Mouse (Mus musculus) ovary, postnatal 10 days (tissue): ENCODE results near the gene Litaf.
"Not testable (repeated sequence)": the region's sequence is repeated elsewhere in the genome, so short reads cannot be mapped to it uniquely, and the experiment has no call there.

Source experiments
- DNase-seq: peaks from one replicate; pipeline ENCODE4 v3.0.0; 2022; ENCODE audit warnings: low spot score

Gene Litaf

GRCm38 (mm10) chr16:11022113-11022489 is 43.9 kb downstream of the Litaf start:
- DNase-seq = no peak

GRCm38 (mm10) chr16:11021403-11022112 is 44.4 kb downstream of the Litaf start:
- no peak for DNase-seq

- DNase-seq = no peak
Observed at GRCm38 (mm10) chr16:11017807-11018595, 48.0 kb downstream of the Litaf start.

- no peak for DNase-seq
Observed at GRCm38 (mm10) chr16:11016353-11016752, 49.6 kb downstream of the Litaf start.

- no peak for DNase-seq
Observed at GRCm38 (mm10) chr16:11014407-11014806, 51.5 kb downstream of the Litaf start.

- DNase-seq = not testable (repeated sequence)
Observed at GRCm38 (mm10) chr16:11013464-11014147, 52.4 kb downstream of the Litaf start.

GRCm38 (mm10) chr16:11012571-11013463 is 53.1 kb downstream of the Litaf start:
- peak; percentile 19 for DNase-seq

DNA sequence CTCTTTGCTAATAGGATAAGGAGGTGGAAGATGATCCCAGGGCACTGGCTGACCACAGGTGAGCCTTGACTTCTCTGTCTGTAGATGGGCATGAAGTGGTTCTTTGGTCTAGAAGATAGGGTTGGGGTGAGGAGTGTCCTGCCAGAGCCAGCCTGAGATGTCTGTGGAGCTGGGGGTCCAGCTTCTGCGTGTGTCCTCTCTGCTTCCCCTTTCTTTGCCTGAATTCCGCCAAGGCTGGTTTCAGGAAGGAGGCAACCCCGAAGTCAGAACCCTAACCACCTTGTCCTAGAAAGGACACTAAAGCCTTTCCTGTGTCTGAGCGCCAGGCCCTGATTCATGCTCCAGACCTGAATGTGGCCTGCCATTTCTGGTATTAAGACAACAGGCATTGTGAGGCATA is 54.0 kb downstream of the Litaf start:
- DNase-seq = no peak

- DNase-seq = no peak
Observed at GRCm38 (mm10) chr16:11011206-11011605, 54.8 kb downstream of the Litaf start.

GRCm38 (mm10) chr16:11010270-11010669 is 55.7 kb downstream of the Litaf start:
- DNase-seq = no peak

DNA sequence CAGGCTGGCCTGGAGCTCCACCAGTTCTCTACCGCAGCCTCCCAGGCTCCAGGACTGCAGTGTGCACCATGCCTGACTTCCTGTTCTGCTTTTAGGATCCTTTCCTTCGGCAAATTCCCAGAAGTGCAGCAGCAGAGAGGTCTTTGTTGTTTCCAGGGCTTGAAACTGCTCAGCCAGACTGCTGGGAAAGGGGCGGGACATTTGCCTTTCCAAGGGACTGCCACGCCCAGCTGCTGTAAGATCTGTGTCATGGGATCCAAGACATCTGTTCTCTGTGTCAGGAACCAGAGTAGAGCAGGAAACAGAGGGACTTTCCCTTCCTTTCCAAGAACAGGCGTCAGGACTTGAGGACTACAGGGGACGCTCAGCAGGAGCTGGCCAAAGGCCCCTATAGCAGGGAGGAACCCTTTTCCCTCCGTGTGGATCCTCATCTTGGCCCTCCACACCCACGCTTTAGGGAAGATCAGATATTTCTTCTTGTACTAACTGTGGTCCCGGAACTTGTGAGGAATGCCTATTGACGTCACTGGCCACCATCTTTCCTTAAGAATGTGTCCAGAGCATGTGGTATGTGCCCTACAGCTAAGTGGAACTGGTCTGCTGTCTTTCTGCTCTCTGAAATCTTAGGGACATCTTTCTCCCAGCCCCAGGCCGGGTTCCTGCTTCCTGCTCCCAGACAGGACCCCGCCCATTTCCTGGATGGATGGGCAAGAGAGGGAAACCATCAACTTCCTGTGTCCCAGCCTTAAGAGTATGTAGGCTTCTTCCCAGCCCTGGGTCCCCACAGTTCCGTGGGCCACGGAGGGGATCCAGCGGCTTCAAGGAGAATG is 57.6 kb downstream of the Litaf start:
- DNase-seq = peak; percentile 24

GRCm38 (mm10) chr16:11006100-11006499 is 59.9 kb downstream of the Litaf start:
- DNase-seq = no peak

DNA sequence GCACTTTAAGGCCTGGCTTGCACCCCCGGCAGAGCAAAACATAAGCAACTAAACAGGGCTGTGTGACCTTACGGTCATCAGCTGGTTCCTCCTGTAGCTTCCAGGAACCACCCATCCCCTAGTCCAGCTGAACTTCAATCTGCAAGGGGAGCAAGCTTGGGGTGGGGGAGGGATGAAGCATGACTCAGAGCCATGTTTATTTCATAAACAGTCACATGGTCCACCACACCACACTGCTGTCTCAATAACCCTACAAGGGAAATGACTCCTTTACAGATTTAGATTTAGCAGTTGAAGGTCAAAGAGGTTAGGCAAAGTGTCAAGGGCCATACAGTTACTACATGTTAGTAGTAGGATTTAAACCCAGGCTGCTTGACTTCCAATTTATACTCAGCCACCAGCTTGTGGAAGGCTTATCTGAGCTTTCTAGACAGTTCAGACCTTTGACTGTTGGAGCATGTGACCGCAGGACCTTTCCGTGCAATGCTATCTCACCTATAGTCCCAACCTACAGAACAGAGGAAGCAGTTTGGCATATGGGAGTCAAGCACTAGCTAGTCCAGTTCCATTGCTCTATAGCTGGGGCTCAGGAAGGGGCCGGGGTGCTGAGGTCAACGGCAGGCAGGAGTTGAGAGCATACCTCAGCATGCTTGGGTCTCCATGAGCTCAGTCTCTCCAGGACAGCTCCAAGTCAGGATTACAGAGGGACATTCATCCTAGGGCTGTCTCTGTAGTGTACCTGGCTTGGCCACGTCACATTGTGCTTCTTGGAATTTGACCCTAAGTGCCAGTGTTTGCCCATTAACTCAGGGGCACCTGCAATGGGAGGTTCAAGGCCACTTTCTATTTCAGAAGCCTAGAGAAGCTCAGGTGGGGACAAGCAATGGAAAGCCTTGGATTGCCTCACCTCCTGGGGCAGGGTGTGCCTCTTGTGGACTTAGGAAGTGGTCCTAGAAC is 64.0 kb downstream of the Litaf start:
- no peak for DNase-seq

- no peak for DNase-seq
Observed at GRCm38 (mm10) chr16:10999809-11000208, 66.1 kb downstream of the Litaf start.

DNA sequence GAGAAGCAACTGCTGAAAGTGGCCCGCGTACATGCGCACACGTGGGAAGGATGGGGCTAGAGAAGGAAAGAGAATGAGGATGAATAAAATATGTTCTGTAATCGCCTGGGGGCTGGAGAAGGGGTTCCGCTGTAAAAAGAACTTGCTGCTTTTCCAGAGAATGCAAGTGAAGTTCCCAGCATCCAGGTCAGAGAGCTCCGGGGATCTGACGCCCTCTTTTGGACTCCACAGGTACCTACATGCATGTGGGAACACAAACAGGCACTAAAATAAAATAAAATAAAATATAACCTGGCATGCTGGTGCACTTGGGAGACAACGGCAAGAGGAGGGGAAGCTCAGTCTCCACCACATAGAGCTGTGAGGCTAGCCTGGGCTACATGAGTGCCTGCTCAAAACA is 67.7 kb downstream of the Litaf start:
- no peak for DNase-seq

GRCm38 (mm10) chr16:10996576-10996975 is 69.4 kb downstream of the Litaf start:
- DNase-seq = no peak

DNA sequence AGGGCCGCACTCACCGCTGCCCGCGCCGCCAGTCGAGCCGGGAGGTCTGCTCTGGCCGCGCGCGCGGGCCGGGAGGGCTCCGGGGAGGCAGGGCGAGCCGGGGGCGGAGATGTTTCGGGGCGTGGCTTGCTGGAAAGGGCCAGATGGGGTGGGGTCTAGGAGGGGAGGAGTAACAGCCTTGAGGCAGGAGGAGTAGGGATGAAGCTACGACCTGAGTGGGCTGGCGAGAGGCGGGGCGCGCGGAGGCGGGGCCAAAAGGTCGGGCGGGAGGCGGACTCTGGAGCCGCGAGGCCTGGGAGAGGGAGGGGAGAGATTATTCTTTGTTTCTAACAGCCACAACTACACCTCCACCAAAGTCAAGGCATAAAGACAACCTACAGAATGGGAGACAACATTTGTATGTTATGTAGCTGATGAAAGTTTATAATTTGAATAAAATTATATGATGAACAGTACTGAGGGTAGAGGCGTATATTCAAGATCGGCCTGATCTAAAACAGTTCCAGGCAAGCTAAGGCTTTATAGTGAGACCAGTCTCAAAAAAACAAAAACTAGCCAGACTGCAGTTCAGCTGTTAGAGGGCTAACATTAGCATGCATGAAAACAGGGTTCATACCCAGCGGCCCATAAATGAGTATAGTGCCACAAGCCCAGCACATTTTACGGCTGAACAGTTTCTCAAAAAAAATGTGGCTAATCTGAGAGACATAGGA is 72.8 kb downstream of the Litaf start:
- DNase-seq = peak; percentile 78

- peak; percentile 35 for DNase-seq
Observed at GRCm38 (mm10) chr16:10992090-10993031, 73.6 kb downstream of the Litaf start.
